Mouse (Mus musculus) stomach, embryonic 15.5 days (tissue): ENCODE data around the gene Thada. TPM values are rescaled to one million over a fixed set of nuclear protein-coding genes. Genes with fewer than 3 reads are reported as not detected.

ENCODE experiments used
- ATAC-seq: fragments of 200-750 bp; cut with Nextera tagmentation; 2 replicates; pipeline ENCODE4 v1.8.0; 2017; ENCODE audit warnings: low read depth, moderate number of reproducible peaks, moderate TSS enrichment; ENCODE audit not compliant: insufficient read depth, low FRiP score
- H3K27ac ChIP-seq: fragments of 300-500 bp; sonication (generic); 2 replicates; pipeline ENCODE4 v1.5.1; 2015; ENCODE audit warnings: mild to moderate bottlenecking, inconsistent platforms
- H3K27me3 ChIP-seq: fragments of 300-500 bp; sonication (generic); replicated peaks from 2 replicates; pipeline ENCODE4 v1.6.1; 2015; ENCODE audit warnings: inconsistent platforms
- H3K36me3 ChIP-seq: fragments of 300-500 bp; sonication (generic); 2 replicates; pipeline ENCODE4 v1.6.1; 2015; ENCODE audit warnings: inconsistent platforms
- H3K4me1 ChIP-seq: fragments of 300-500 bp; sonication (generic); 2 replicates; pipeline ENCODE4 v1.6.1; 2015; ENCODE audit warnings: inconsistent platforms
- H3K4me2 ChIP-seq: fragments of 300-500 bp; sonication (generic); 2 replicates; pipeline ENCODE4 v1.6.1; 2015; ENCODE audit warnings: mild to moderate bottlenecking, inconsistent platforms
- H3K4me3 ChIP-seq: fragments of 300-500 bp; sonication (generic); replicated peaks from 2 replicates; pipeline ENCODE4 v1.5.1; 2015; ENCODE audit warnings: inconsistent platforms
- H3K9ac ChIP-seq: fragments of 300-500 bp; sonication (generic); 2 replicates; pipeline ENCODE4 v1.6.1; 2015; ENCODE audit warnings: inconsistent platforms
- H3K9me3 ChIP-seq: fragments of 300-500 bp; sonication (generic); 2 replicates; pipeline ENCODE4 v1.6.1; 2016; ENCODE audit warnings: inconsistent platforms
- WGBS: fragments of 180-500 bp; shearing (Covaris S2); methylation state at CpG from one replicate; pipeline ENCODE4 v1.1.7; 2015; 5-methylcytosine and 5-hydroxymethylcytosine counted together
- polyA plus RNA-seq: library from polyadenylated mRNA; unstranded; fragments of >200 nt; fragmentation: Nextera tagmentation; extraction: Ambion mirVana; gene quantifications from 2 replicates; pipeline ENCODE4 v1.2.1, GENCODE M21; 2015

Gene Thada
- polyA plus RNA-seq, 1 experiment from 2014 or later, result 7.8 TPM

- Histone ChIP-seq H3K4me3 (no peak overlapping the region), H3K27ac (peak overlapping the region; percentile 84; the same call in 1 of the 2 replicates), H3K4me1 (peaks cover 55% of the 10 kb centered on the region), H3K36me3 (no peaks in the 10 kb centered on the region), H3K4me2 (no peak overlapping the region), H3K27me3 (no peaks in the 10 kb centered on the region), H3K9ac (no peak overlapping the region), H3K9me3 (no peaks in the 10 kb centered on the region)
- 61% methylated on average over 5 of the region's 5 CpGs for WGBS
- no peak for ATAC-seq
Measured at GRCm38 (mm10) chr17:84149566-84149965, 316.4 kb downstream of the Thada start.

GRCm38 (mm10) chr17:84148499-84149484 lies 317.2 kb downstream of the Thada start:
- no peak overlapping the region for H3K9ac ChIP-seq

DNA sequence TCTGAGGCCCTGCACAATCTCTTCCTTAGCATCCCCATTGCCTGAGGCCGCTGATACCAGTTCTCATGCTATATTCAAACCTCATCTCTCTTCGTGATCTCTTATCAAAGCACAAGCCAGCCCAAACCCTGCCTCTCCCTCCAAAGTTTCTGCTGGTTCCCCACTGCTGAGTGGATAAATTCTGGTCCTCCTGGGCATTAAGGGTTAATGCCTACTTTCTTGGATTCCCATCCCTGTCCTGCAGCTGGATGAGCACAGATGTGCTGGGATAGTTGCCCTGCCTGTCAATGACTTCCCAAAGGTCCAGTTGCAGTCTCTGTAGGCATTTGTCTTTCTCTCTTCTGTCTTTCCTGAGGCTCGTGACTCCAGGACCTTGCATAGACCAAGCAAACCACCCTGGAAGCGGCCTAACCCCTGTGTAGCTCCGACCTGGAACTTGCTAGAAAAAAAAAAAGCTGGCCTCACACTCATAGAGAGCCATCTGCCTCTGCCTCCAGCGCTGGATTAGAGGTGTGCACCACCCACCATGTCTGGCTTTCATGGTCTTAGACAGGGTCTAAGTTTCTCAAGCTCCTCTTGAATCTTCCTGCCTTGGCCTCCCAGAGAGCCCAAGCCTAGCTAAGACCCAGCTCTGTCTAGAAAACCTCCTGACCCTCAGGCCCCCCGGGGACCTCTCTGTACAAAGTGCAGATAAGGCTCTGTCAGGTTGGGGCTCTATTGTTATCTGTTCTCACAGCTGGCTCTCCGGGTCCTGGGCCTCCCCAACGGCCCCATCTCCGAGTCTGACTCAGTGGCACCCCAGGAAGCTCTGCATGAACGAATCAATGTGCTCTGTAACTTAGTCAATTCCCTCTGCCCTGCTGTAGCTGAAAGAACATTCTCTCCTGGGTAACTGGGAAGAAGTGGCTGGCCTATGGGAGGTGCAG lies 318.6 kb downstream of the Thada start:
- Histone ChIP-seq H3K9ac (no peak overlapping the region), H3K36me3 (no peaks in the 10 kb centered on the region), H3K4me1 (peaks cover 59% of the 10 kb centered on the region), H3K4me2 (no peak overlapping the region), H3K27ac (0 out of 2 replicates have a peak overlapping the region, but pooled peaks have one; percentile 81), H3K27me3 (no peaks in the 10 kb centered on the region), H3K9me3 (no peaks in the 10 kb centered on the region), H3K4me3 (no peak overlapping the region)
- 60% methylated on average over 11 of the region's 11 CpGs for WGBS
- peak; percentile 56; the same call in 1 of the 2 replicates for ATAC-seq

More at GRCm38 (mm10) chr17:84148499-84149484, 317.2 kb downstream of the Thada start:
- H3K4me2 ChIP-seq, result no peak overlapping the region
- peak; percentile 59 for ATAC-seq
- H3K9me3 ChIP-seq, result no peaks in the 10 kb centered on the region
- no peaks in the 10 kb centered on the region for H3K27me3 ChIP-seq
- H3K27ac ChIP-seq, result peak overlapping the region; percentile 84
- no peak overlapping the region for H3K4me3 ChIP-seq
- H3K36me3 ChIP-seq, result no peaks in the 10 kb centered on the region
- WGBS, result 27% methylated on average over 11 of the region's 11 CpGs
- H3K4me1 ChIP-seq, result peaks cover 55% of the 10 kb centered on the region

GRCm38 (mm10) chr17:84146458-84147182 lies 319.4 kb downstream of the Thada start:
- 0 out of 2 replicates have a peak overlapping the region, but pooled peaks have one; percentile 24 for H3K4me2 ChIP-seq
- H3K27me3 ChIP-seq, result no peaks in the 10 kb centered on the region
- no peaks in the 10 kb centered on the region for H3K9me3 ChIP-seq
- peaks cover 65% of the 10 kb centered on the region for H3K4me1 ChIP-seq
- H3K36me3 ChIP-seq, result no peaks in the 10 kb centered on the region
- no peak overlapping the region for H3K9ac ChIP-seq
- 67% methylated on average over 7 of the region's 7 CpGs for WGBS
- no peak for ATAC-seq
- no peak overlapping the region for H3K4me3 ChIP-seq
- H3K27ac ChIP-seq, result peak overlapping the region; percentile 81

DNA sequence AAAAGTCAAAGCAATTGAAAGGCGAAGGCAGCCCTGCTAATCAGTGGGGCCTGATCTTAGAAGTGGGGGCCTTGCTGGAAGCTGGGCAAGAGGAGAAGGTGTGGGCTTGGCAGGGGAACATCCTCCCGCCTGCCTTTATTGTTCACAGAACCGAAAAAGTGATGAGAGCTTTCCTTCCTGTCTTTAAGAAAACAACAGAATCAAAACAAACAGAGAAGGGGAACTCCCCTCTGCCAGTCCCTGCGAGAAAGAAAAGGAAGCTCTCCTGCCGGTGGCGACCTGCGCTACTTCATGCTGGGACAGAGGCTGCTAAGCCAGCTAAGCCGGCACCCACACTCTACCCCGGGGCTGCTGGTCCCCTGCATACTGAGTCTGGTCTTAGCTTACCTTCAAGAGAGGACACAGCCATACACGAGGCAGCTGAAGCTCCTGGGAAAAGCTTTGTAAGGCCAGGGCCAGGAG lies 320.1 kb downstream of the Thada start:
- 23% methylated on average over 10 of the region's 10 CpGs for WGBS
- Histone ChIP-seq H3K27me3 (no peaks in the 10 kb centered on the region), H3K4me3 (no peak overlapping the region), H3K27ac (peak overlapping the region; percentile 81), H3K9me3 (no peaks in the 10 kb centered on the region), H3K4me1 (peaks cover 69% of the 10 kb centered on the region), H3K36me3 (no peaks in the 10 kb centered on the region), H3K4me2 (peak overlapping the region; percentile 24; the same call in 1 of the 2 replicates), H3K9ac (no peak overlapping the region)
- ATAC-seq, result no peak

GRCm38 (mm10) chr17:84144762-84145599 lies 321.0 kb downstream of the Thada start:
- H3K4me2 ChIP-seq, result no peak overlapping the region
- no peaks in the 10 kb centered on the region for H3K27me3 ChIP-seq
- H3K9me3 ChIP-seq, result no peaks in the 10 kb centered on the region
- WGBS, result 76% methylated on average over 5 of the region's 5 CpGs
- no peak overlapping the region for H3K9ac ChIP-seq
- H3K4me1 ChIP-seq, result peaks cover 77% of the 10 kb centered on the region
- no peaks in the 10 kb centered on the region for H3K36me3 ChIP-seq
- no peak overlapping the region for H3K4me3 ChIP-seq
- peak overlapping the region; percentile 81 for H3K27ac ChIP-seq
- ATAC-seq, result no peak

DNA sequence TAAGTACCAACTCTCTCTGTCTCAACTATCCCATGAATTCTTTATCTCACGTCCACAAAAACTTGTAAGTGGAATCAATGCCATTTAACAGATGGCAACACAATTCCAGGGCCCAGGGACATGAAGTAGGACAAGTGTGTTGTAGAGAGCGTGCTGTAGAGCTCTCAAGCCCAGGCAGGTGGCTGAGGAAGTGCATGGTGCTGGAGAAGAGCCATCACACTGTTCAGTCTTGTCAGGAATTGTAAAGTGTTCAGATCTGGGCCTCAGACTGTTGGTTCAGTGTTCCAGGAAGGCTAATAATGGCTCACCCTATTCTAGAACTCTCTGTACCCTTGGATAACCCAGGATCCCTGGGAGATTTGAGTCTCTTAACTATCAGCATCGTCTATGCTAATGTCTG lies 321.9 kb downstream of the Thada start:
- Histone ChIP-seq H3K27me3 (no peaks in the 10 kb centered on the region), H3K36me3 (no peaks in the 10 kb centered on the region), H3K27ac (no peak overlapping the region), H3K9ac (no peak overlapping the region), H3K9me3 (no peaks in the 10 kb centered on the region), H3K4me2 (no peak overlapping the region), H3K4me3 (no peak overlapping the region), H3K4me1 (peaks cover 71% of the 10 kb centered on the region)
- 89% methylated on average over 3 of the region's 3 CpGs for WGBS
- ATAC-seq, result no peak

DNA sequence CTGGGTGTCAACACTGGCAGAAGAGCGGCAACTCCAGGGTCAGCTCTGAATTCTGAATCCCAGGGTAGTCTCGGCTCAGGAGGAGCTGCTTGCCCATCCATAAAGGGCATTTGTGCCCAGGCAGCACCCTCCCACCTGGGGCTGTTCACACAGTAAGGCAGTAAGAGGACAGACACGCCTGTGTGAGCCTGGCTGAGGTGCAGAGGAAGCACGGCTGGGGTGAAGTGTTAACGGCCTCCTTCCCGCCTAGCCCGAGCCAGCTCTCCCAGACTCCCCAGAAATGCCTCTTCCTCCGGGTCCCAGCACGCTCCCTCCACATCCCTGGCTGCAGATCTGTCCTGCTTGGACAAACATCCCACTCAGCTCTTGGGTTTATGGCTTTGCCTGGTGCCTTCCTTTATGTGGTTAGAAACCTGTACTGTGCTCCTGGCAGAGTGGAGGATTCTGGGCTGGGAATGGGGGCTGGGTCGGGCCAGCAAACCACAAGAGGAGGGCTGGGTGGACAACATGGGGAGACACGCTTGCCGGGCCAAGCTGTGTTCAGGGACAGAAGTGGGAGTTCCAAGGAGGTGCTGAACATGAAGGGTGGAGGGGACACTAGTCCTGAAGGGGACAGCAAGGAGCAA lies 322.7 kb downstream of the Thada start:
- no peak overlapping the region for H3K4me3 ChIP-seq
- H3K9me3 ChIP-seq, result no peaks in the 10 kb centered on the region
- no peaks in the 10 kb centered on the region for H3K27me3 ChIP-seq
- 0 out of 2 replicates have a peak overlapping the region, but pooled peaks have one; percentile 4 for H3K27ac ChIP-seq
- no peak overlapping the region for H3K9ac ChIP-seq
- peaks cover 63% of the 10 kb centered on the region for H3K4me1 ChIP-seq
- WGBS, result 49% methylated on average over 12 of the region's 12 CpGs
- no peaks in the 10 kb centered on the region for H3K36me3 ChIP-seq
- no peak for ATAC-seq
- no peak overlapping the region for H3K4me2 ChIP-seq

- no peak for ATAC-seq
- no peaks in the 10 kb centered on the region for H3K36me3 ChIP-seq
- H3K27me3 ChIP-seq, result no peaks in the 10 kb centered on the region
- peaks cover 58% of the 10 kb centered on the region for H3K4me1 ChIP-seq
- peak overlapping the region; percentile 81 for H3K27ac ChIP-seq
- H3K9me3 ChIP-seq, result no peaks in the 10 kb centered on the region
- no peak overlapping the region for H3K9ac ChIP-seq
- 59% methylated on average over 6 of the region's 6 CpGs for WGBS
- no peak overlapping the region for H3K4me2 ChIP-seq
- no peak overlapping the region for H3K4me3 ChIP-seq
Measured at GRCm38 (mm10) chr17:84141691-84142090, 324.3 kb downstream of the Thada start.

DNA sequence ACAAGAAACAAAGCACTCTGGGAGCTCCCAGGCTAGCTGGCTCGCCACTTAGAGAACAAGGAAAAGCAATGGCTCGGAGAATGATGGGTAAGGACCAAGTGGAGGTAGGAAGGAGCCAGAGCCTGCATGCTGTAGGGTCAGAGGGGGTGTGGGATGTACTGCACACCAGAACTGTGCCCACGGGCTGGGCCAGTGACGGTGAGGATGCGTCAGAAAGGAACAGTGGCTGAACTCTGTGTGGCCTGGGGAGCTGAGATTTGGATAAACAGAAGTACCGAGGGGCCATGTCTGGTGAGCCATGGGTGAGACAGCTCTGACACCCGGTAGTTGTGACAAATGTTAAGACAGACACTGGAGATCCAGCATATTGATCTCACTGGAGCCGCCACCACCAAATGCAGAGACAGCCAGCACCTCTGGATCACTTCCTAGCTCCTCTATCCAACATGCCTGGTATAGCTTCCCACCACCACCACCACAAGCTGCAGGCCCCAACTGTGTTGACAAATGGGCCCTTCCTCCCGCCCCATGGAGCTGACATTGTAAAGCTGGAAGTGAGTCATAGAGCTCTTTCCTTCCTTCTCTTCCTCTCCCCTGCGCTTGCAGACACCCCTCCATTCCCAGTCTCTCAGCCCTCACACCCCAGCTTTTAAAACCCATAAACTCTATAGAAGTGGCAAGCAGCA lies 325.0 kb downstream of the Thada start:
- no peak overlapping the region for H3K9ac ChIP-seq
- H3K27ac ChIP-seq, result peak overlapping the region; percentile 81
- ATAC-seq, result no peak
- H3K9me3 ChIP-seq, result no peaks in the 10 kb centered on the region
- H3K36me3 ChIP-seq, result no peaks in the 10 kb centered on the region
- no peak overlapping the region for H3K4me3 ChIP-seq
- 35% methylated on average over 10 of the region's 10 CpGs for WGBS
- no peaks in the 10 kb centered on the region for H3K27me3 ChIP-seq
- peaks cover 50% of the 10 kb centered on the region for H3K4me1 ChIP-seq
- no peak overlapping the region for H3K4me2 ChIP-seq
